Mouse (Mus musculus) ES-Bruce4 (cell line): ENCODE results near the gene Gm5767. TPM values are rescaled to one million over a fixed set of nuclear protein-coding genes. Genes with fewer than 3 reads are reported as not detected.

Source experiments
- polyA plus RNA-seq: library from polyadenylated mRNA; stranded (reverse); fragments of >200 nt; gene quantifications from 2 replicates; pipeline ENCODE4 v1.2.4, GENCODE M21; 2011; ENCODE audit warnings: low read depth; ENCODE audit not compliant: missing spikeins, insufficient read depth, insufficient read length

Gene Gm5767
- polyA plus RNA-seq, 1 experiment: not detected

Other genes starting within 250 kb of the Gm5767 start
- gene Mettl22, start 210.0 kb upstream of the Gm5767 start, polyA plus RNA-seq: 12.4 and 17.2 TPM in 2 replicates
- 1.8 and 2.8 TPM in 2 replicates for gene Abat, start 167.3 kb upstream of the Gm5767 start, polyA plus RNA-seq
- gene Pmm2, start 43.1 kb upstream of the Gm5767 start, polyA plus RNA-seq: 20.9 and 25.2 TPM in 2 replicates
- 17.1 and 17.5 TPM in 2 replicates for gene Tmem186, start 43.1 kb upstream of the Gm5767 start, polyA plus RNA-seq
- 63.1 and 65.8 TPM in 2 replicates for gene Carhsp1, start 8.6 kb upstream of the Gm5767 start, polyA plus RNA-seq
- gene Usp7, start 111.5 kb downstream of the Gm5767 start, polyA plus RNA-seq: 339 and 341 TPM in 2 replicates
- gene 1810013L24Rik, start 149.3 kb downstream of the Gm5767 start, polyA plus RNA-seq: 63.8 and 65.8 TPM in 2 replicates